Mouse (Mus musculus): ENCODE results near the gene Catsperg2.

Catsperg2 gene

GRCm38 (mm10) chr7:29726860-29727259 lies at the start of gene Catsperg2:
Gene Catsperg2 (minus strand): TSS chr7:29727032.
- 55% methylated on average over 11 of the region's 11 CpGs for WGBS

GRCm38 (mm10) chr7:29776568-29776967 lies 49.7 kb upstream of the Catsperg2 start:
- WGBS: 97% methylated on average over 19 of the region's 19 CpGs

GRCm38 (mm10) chr7:29774371-29774770 lies 47.5 kb upstream of the Catsperg2 start:
- 86% methylated on average over 3 of the region's 3 CpGs for WGBS

GRCm38 (mm10) chr7:29773503-29773902 lies 46.7 kb upstream of the Catsperg2 start:
- WGBS: 86% methylated on average over 7 of the region's 7 CpGs

GRCm38 (mm10) chr7:29768980-29769379 lies 42.1 kb upstream of the Catsperg2 start:
- WGBS: 3% methylated on average over 10 of the region's 10 CpGs

GRCm38 (mm10) chr7:29768090-29768900 lies 41.5 kb upstream of the Catsperg2 start, which contains the start of gene Zfp84:
Gene Zfp84 (plus strand): TSS chr7:29768552.
- under 1% methylated on average over 32 of the region's 32 CpGs for WGBS

- WGBS: 0% methylated on average over 15 of the region's 15 CpGs
Measured at GRCm38 (mm10) chr7:29767058-29767686, 40.3 kb upstream of the Catsperg2 start.

GRCm38 (mm10) chr7:29764702-29765101 lies 37.9 kb upstream of the Catsperg2 start:
- 88% methylated on average over 7 of the region's 7 CpGs for WGBS

- WGBS: 87% methylated on average over 5 of the region's 5 CpGs
Measured at GRCm38 (mm10) chr7:29760476-29760875, 33.6 kb upstream of the Catsperg2 start.

GRCm38 (mm10) chr7:29742258-29742657 lies 15.4 kb upstream of the Catsperg2 start:
- 86% methylated on average over 3 of the region's 3 CpGs for WGBS

- WGBS: 82% methylated on average over 2 of the region's 2 CpGs
Measured at GRCm38 (mm10) chr7:29728055-29728454, 1.2 kb upstream of the Catsperg2 start.

- WGBS: 46% methylated on average over 17 of the region's 17 CpGs
Measured at GRCm38 (mm10) chr7:29725461-29726142, 1.2 kb downstream of the Catsperg2 start.

GRCm38 (mm10) chr7:29708891-29709290 lies 17.9 kb downstream of the Catsperg2 start:
- WGBS: 93% methylated on average over 2 of the region's 2 CpGs

- 87% methylated on average over 3 of the region's 3 CpGs for WGBS
Measured at GRCm38 (mm10) chr7:29695231-29695630, 31.6 kb downstream of the Catsperg2 start.

GRCm38 (mm10) chr7:29681868-29682267 lies 45.0 kb downstream of the Catsperg2 start:
- 70% methylated on average over 3 of the region's 3 CpGs for WGBS

Measured in cerebral cortex, adult 2 months (tissue).